Mouse (Mus musculus) embryo, embryonic 10.5 days (tissue): ENCODE measurements around the gene Vps13d.

ENCODE experiments used
- DNase-seq: peaks from one replicate; pipeline ENCODE4 v3.0.0-alpha.2; 2015; ENCODE audit warnings: low spot score

The Vps13d gene

DNA sequence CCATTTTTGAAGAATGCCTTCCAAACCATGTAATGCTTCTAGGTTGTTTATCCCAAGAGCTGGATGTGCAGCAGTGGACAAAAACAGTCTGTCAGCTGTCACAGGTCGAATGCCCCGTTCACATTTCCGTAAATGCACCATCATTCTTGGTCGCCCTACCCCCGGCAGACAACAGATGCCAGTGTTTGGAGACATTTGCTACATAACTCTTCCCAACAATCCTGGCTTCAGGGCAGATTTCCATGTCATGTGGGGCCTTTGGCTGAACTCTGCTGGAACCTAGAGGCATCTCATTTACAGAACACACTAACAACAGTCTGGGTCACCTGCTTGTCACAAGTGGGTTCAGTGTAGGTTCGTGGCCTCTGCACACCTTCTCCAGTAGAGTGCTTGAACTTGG is 190.6 kb downstream of the Vps13d start:
- no peak for DNase-seq

- DNase-seq = no peak
Measured at GRCm38 (mm10) chr4:145002733-145003132, 192.1 kb downstream of the Vps13d start.

- DNase-seq = peak; percentile 50
Measured at GRCm38 (mm10) chr4:144999903-145000382, 194.9 kb downstream of the Vps13d start.

GRCm38 (mm10) chr4:144999572-144999880 is 195.3 kb downstream of the Vps13d start:
- DNase-seq = peak; percentile 40

DNA sequence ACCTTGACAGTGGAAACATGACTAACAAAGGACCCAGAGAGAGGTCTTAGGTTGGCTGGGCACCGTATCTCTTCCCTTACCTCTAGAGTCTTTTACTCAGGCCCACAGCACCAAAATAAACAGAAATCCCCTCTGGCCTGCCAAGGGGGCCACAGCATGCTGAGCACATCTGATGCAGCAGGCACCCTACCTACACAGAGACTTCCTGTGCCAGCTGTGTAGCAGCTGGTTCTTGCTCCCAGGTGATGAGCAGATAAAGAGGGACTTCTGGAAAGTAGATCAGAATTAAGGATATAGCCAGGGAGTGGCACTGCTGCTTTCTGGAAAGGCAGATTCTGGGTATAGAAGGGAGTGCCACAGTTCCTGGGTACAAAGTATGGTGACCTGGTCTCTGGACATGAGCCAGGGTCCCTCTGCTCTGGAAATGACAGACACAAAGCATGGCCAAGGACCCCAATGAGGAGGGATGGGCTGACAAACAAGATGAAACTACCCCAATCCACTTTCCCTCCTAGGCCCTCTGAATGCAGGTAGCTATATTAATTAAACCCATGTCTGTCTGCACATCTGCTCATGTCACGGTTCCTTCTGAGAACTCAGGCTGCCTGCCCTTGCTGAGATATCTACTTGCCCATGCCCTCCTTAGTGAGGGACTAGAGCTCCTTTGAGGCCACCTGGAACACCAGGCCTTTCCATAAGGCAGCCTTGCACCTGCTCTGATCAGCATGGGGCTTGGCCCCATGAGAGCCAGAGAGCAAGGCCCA is 195.8 kb downstream of the Vps13d start:
- no peak for DNase-seq

- no peak for DNase-seq
Measured at GRCm38 (mm10) chr4:144997887-144998658, 196.7 kb downstream of the Vps13d start.

- no peak for DNase-seq
Measured at GRCm38 (mm10) chr4:144996996-144997820, 197.6 kb downstream of the Vps13d start.

DNA sequence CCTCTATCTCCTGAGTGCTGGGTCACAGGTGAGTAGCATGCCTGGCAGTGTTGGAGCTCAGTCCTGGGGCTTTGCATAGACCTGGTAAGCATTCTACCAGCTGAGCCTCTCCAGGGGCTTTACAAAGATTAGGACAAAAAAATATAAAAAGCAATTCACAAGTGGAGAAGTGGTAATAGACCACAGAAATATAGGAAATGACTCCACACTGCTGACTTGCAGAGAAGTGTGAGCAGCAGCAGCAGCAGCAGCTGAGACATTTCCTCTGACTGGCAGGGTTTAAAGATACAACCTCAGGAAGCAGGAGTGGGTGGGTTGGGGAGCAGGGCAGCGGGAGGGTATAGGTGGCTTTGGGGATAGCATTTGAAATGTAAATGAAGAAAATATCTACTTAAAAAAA is 199.0 kb downstream of the Vps13d start:
- DNase-seq = no peak

DNA sequence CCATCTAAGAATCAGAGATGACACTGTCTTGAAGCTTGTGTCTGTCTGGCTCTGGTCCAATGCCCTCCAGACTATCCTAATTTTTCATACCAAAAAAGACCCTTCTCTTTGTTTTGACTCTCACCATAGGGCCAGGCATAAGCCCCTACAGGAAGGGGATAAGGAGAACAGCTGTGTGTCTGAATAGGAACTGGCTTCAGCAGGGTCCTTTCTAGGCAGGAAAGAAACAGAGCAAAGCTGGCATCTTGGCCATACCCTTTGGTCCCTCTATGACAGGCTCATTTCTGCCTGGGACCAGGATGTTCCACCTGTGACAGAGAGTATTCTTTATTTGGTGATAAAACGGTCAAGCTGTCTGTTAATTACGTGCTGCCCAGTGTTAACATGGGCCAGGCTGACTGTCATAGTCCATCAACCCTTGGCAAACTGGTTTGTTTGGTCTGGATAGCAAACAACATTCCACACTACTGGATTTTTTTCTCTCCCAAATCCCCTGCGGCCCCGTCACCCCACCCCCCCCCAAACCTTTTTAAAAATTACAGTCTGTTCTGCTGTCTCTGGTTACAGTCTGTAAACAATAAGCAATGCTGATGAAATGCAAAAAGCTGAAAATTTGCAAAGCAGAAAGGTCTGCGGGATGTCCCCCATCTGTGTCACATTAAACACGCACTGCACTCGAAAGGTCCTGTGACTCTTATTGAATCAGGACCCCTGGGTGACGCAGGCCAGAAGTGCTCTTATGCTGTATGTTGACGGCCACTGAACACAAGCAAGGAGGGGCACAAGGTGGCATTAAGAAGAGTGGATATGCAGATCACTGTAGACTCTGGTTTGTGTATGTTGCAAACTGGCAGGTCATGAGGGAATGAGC is 201.5 kb downstream of the Vps13d start:
- no peak for DNase-seq

DNA sequence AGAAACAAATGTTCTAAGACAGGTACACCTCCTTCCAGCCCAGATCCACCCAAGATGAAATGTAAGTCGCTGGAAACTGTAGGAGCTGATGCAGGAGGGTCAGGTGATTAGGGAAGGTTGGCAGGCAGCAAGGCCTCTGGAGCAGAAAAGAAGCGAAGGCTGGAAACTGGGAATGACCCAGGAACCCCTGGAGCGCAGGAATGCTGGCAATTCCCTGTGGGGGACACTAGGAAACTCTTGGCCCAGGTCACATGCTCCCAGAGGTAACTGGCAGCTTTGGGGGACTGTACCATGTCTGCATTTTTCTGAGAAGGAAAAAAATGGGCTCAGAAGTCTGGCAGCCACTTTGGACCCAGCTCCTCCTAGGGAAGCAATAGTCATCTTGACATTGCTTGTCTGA is 202.4 kb downstream of the Vps13d start:
- no peak for DNase-seq

DNA sequence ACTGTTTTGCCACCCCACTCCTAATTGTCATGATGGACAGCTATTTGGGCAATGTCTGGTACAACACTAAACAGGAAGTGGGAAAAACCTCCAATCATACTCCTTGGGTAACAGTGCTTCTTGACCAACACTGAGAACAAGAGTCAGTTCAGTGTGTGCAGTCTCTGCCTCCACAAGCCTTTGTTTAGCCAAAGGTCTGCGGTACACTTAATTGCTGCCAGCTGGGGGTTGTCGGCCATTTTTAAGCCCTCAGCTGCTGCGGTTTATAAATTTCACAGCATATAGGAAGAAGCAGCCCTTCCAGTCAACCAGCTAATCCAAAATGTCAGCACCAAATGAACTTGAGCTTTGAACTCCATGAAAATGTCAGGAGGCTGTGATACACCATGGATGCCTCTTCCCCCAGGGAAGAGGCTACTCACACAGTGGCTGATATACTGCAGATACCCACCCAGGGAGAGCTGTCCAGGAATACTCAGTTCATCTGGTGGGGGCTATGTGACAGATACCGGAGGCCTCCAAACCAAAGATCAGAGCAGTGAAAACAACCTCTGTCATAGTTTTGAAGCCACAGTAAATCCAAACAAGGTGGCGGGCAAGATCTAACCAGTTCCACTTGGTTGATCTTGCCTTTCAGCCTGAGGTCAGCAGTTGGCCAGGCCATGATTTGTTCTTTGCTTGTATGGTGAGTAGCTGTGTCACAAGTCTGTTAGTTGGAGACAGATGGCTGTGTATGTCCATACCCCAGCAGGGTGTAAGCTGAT is 206.2 kb downstream of the Vps13d start:
- DNase-seq = peak; percentile 65

DNA sequence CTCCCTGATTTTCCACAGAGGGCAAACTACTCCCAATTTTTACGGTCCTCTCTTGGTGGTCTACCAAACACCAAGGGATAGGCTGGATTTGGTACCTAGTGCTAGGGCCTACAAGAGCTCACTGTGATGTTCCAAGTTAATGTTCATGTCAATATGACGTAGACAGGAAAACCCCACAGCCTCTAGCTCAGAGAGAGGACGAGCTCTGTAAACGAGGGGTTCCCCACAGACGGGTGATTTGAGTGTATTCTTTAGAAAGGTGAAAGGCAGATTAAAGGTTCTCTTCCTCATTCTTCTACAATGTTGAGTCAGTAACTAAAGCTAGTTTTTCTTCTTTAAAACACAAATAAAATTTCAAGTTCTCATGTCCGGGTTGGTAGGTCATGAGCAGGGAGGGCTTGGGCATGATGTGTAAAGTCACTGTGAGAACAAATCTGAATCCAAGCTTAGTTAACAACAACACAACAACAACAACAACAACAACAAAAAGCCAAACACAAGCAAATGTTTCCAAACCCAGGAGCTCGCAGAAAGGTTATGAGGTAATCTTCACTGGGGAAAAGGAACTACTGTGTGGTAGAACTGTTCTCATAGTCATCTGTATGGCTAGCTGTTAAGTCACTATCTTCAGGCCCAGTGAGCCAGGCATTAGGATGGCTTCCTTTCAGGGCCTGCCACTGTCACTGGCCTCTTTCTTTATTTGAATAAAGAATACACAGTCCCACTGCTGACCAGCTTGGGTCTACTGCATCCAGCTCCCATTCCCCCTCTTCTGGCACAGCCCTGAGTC is 208.6 kb downstream of the Vps13d start:
- DNase-seq = no peak

- DNase-seq = no peak
Measured at GRCm38 (mm10) chr4:144983821-144984371, 210.9 kb downstream of the Vps13d start.

DNA sequence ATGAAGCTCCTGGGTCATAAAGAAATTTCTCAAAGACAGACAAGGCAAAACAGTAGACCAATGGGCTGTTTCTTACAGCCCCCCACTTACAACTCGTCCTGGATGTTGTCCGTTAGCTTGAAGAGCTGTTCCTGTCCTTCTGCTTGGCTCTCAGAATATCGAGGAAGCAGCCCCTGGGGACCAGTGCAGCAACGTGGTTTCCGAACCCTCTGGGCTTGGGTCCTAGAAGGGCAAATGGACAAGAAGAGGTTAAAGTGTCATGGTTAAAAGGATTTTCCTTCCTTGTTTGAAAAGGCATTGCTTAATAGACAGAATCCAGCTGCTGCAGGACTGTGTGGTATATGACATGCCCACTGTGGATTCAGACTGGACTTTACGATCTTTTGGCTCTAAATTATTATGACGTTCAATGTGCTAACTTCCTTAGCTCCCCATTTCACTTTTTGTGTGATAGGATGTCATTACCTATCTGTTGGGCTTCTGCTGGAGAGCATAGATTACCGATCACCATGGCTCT is 211.5 kb downstream of the Vps13d start:
- DNase-seq = no peak

GRCm38 (mm10) chr4:144980811-144981551 is 213.8 kb downstream of the Vps13d start:
- no peak for DNase-seq

DNA sequence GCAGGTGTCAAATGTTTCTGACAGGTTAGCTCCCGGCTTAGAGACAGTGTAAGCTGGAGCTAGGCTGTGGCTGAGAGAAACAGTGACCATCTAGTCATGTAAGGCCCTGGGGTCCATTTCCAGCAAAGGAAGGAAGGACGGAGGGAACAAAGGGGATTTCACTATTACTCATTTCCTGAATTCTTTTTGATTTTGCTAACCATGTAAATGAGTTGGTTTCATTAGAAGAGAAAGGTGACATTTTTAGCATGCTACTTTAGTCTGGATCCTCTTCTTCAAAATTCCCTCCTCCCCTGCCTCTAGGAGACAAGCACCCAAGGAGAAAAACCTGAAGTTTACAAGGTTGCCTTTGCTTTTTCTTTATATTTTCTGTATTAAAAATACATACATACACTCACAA is 214.7 kb downstream of the Vps13d start:
- no peak for DNase-seq

DNA sequence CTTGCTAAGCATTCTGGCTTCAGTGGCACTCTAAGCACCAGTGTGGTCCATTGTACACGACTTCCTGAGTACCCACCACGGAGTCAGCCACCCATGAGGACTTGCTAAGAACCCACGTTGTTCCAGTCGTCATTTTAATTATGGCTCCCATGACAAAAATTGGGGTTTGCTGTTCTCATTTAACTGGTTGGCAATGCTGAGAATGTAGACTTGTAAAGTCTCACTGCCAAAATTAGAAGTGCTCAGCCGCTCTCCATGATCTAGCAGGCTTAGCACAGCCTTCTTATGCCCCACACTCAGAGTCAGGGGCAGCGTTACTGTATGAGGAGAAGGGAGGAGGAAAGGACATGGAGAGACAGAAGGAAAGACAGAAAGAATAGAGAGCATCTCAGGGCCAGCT is 216.8 kb downstream of the Vps13d start:
- no peak for DNase-seq

DNA sequence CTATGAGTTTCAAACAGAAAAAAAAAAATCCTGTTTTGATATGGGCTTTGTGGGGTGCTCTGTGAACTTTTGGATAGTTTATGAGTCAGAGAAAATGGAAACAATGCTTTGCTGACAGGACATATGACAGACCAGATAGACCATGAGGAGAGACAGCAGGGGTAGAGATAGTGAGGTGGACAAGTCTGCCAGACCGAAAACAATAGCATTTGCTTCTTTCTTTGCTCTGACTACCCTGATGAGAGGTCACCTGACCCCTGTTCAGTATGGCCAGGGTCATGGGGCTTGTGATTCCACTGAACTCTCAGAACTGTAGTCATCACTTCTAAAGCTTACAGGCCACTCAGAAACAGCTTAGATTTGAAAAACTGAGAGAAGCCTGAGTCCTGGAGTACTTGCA is 217.7 kb downstream of the Vps13d start:
- no peak for DNase-seq

- no peak for DNase-seq
Measured at GRCm38 (mm10) chr4:144975505-144975904, 219.3 kb downstream of the Vps13d start.
